Mouse (Mus musculus) limb, embryonic 10.5 days (tissue): ENCODE results near the gene Btg4. TPM values are rescaled to one million over a fixed set of nuclear protein-coding genes. Genes with fewer than 3 reads are reported as not detected.

Experiments used
- DNase-seq: peaks from one replicate; pipeline ENCODE4 v3.0.0-alpha.2; 2017; ENCODE audit warnings: low spot score
- H3K27ac ChIP-seq: fragments of 300-500 bp; sonication (generic); 2 replicates; pipeline ENCODE4 v1.5.1; 2016; ENCODE audit warnings: mild to moderate bottlenecking
- H3K27me3 ChIP-seq: fragments of 300-500 bp; sonication (generic); 2 replicates; pipeline ENCODE4 v1.6.1; 2016; ENCODE audit warnings: low read depth, mild to moderate bottlenecking; ENCODE audit not compliant: poor library complexity, severe bottlenecking
- H3K36me3 ChIP-seq: fragments of 300-500 bp; sonication (generic); 2 replicates; pipeline ENCODE4 v1.6.1; 2016; ENCODE audit warnings: mild to moderate bottlenecking, moderate library complexity
- H3K4me1 ChIP-seq: fragments of 300-500 bp; sonication (generic); 2 replicates; pipeline ENCODE4 v1.6.1; 2016
- H3K4me3 ChIP-seq: fragments of 300-500 bp; sonication (generic); 2 replicates; pipeline ENCODE4 v1.5.1; 2016; ENCODE audit warnings: mild to moderate bottlenecking, moderate library complexity
- H3K9me3 ChIP-seq: fragments of 300-500 bp; sonication (generic); replicated peaks from 2 replicates; pipeline ENCODE4 v1.6.1; 2016; ENCODE audit warnings: mild to moderate bottlenecking
- WGBS: fragments of 180-500 bp; shearing (Covaris S2); methylation state at CpG from one replicate; pipeline ENCODE4 v1.1.7; 2016; 5-methylcytosine and 5-hydroxymethylcytosine counted together
- polyA plus RNA-seq: library from polyadenylated mRNA; unstranded; fragments of >200 nt; fragmentation: Nextera tagmentation; extraction: Ambion mirVana; gene quantifications from 2 replicates; pipeline ENCODE4 v1.2.1, GENCODE M21; 2016

Gene Btg4
- polyA plus RNA-seq, 1 experiment from 2014 or later = not detected

DNA sequence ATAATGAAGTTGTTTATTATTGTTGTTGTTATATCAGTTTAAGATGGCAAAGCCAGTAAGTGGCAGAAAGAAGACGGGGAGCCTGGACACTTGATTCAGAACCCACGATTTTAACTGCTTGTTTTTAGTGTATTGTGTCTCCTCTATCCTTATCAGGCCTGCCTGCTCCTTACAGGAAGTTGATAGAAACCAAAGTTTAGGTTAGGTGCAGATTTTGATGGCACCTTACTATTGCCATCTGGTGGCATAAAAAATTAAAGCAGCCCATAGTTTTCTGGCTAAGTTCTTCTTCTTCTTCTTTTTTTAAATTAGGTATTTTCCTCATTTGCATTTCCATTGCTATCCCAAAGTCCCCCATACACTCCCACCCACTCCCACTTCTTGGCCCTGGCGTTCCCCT lies 8.5 kb upstream of the Btg4 start:
- H3K27ac ChIP-seq = no peak overlapping the region
- H3K4me1 ChIP-seq = peaks cover 3% of the 10 kb centered on the region; the same call in 1 of the 2 replicates
- no peak overlapping the region for H3K4me3 ChIP-seq
- 73% methylated on average over 3 of the region's 3 CpGs for WGBS
- no peak for DNase-seq
- no peaks in the 10 kb centered on the region for H3K27me3 ChIP-seq
- H3K9me3 ChIP-seq = no peaks in the 10 kb centered on the region
- H3K36me3 ChIP-seq = no peaks in the 10 kb centered on the region

DNA sequence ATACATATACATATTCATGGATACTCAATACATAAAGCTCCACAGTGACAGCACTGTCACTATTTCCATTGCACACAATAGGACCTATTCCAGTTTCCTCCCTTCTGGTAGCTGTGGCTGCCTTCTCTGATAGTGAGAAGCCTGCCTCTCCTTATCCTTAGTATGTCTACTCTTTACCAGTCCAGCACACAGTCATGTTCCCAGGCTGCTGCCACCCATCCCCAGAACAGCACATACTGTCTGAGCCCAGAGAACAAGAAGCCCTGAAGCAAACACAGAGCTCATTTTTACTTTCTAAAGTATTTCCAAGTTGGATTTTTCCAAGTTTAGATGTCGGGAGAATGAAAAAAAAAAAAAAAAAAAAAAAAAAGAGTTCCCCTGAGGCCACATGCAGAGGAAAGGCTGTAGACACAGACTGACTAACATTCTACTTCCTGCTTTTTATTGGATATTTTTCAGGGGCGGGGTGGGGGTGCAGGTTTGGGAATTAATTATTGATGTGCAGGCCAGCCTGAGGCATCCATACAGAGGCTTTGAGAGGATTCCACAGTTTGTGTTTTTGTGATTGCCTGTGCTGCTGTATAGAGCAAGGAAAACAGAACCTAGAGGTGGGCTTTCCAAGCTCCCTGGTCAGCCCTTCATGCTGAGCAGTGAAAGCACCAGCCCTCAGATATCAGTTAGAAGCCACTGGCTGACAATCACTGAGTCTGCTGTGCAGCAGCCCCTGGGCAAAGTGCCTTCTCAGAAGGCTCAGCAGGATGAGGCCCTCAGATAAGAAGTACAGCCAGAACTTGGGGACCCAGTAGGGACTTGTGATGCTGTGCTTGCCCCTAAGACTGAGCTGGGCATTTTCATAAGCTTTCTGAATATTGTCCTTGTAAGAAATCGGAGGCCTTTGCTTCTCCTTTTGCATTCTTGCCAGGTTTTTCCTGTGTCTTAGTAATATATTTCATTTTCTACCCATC lies 4.1 kb upstream of the Btg4 start:
- no peaks in the 10 kb centered on the region for H3K27me3 ChIP-seq
- no peak for DNase-seq
- 75% methylated on average over 3 of the region's 3 CpGs for WGBS

GRCm38 (mm10) chr9:51058951-51059521 lies 1.7 kb upstream of the Btg4 start:
- Histone ChIP-seq H3K36me3 (no peaks in the 10 kb centered on the region), H3K27me3 (no peaks in the 10 kb centered on the region), H3K4me3 (no peak overlapping the region), H3K9me3 (no peaks in the 10 kb centered on the region), H3K27ac (no peak overlapping the region), H3K4me1 (peaks cover 3% of the 10 kb centered on the region; the same call in 1 of the 2 replicates)
- DNase-seq = no peak
- WGBS = 82% methylated on average over 4 of the region's 4 CpGs

More for the DNA sequence above, 4.1 kb upstream of the Btg4 start:
- no peaks in the 10 kb centered on the region for H3K36me3 ChIP-seq
- H3K27ac ChIP-seq = 0 out of 2 replicates have a peak overlapping the region, but pooled peaks have one; percentile 19
- H3K4me1 ChIP-seq = peaks cover 3% of the 10 kb centered on the region; the same call in 1 of the 2 replicates
- no peaks in the 10 kb centered on the region for H3K9me3 ChIP-seq
- no peak overlapping the region for H3K4me3 ChIP-seq

DNA sequence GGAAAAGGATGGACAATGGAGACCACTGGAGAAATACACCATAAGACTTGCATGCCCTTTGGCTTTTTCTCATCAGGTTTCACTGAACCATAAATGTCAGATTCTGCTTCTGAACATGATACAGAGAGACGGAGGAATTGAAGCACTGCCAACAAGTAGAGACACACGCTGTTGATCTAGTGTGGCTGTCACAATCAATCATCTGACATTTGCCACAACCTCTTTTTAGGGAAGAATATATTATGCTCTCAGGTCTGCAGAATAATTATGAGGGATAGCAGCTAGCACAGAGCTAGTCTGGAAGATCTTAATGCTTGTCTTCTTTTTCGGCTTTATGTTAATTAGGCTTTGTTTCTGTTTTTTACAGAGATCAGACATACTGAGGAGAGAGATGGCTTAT lies 7.5 kb downstream of the Btg4 start:
- Histone ChIP-seq H3K36me3 (no peaks in the 10 kb centered on the region), H3K4me1 (no peaks in the 10 kb centered on the region), H3K27ac (no peak overlapping the region), H3K27me3 (no peaks in the 10 kb centered on the region), H3K4me3 (no peak overlapping the region), H3K9me3 (no peaks in the 10 kb centered on the region)
- no peak for DNase-seq
- 70% methylated on average over 3 of the region's 3 CpGs for WGBS

DNA sequence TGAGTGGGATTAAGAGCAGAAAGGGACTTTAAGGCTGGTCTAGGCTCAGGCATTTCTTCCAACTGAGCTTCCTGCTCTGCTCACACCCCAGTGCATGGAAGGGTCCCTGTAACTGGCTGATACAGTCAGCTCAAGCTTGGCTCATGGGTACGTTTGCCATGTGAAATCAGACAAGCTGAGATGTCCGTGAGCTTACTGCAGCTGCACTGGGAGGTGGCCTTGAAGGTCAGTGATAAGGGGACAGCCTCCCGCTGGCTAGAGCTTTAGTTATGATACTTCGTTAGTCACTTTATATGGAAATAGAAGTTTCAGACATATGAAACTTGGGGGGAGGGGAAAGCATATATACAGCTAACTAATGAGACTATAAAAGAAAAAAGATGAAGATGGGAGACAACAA lies 10.1 kb downstream of the Btg4 start:
- H3K36me3 ChIP-seq = no peaks in the 10 kb centered on the region
- no peak overlapping the region for H3K4me3 ChIP-seq
- H3K27ac ChIP-seq = no peak overlapping the region
- WGBS = 85% methylated on average over 4 of the region's 4 CpGs
- no peaks in the 10 kb centered on the region for H3K9me3 ChIP-seq
- peaks cover 5% of the 10 kb centered on the region for H3K4me1 ChIP-seq
- H3K27me3 ChIP-seq = 0 out of 2 replicates have a peak, but pooled peaks cover 6% of the 10 kb centered on the region
- DNase-seq = no peak

GRCm38 (mm10) chr9:51075780-51076179 lies 15.1 kb downstream of the Btg4 start:
- H3K36me3 ChIP-seq = no peaks in the 10 kb centered on the region
- H3K27ac ChIP-seq = peak overlapping the region; percentile 42; the same call in 1 of the 2 replicates
- 0 out of 2 replicates have a peak, but pooled peaks cover 13% of the 10 kb centered on the region for H3K27me3 ChIP-seq
- H3K4me1 ChIP-seq = peaks cover 23% of the 10 kb centered on the region
- DNase-seq = peak; percentile 32
- no peaks in the 10 kb centered on the region for H3K9me3 ChIP-seq
- H3K4me3 ChIP-seq = peak overlapping the region; percentile 57
- WGBS = 26% methylated on average over 3 of the region's 3 CpGs

DNA sequence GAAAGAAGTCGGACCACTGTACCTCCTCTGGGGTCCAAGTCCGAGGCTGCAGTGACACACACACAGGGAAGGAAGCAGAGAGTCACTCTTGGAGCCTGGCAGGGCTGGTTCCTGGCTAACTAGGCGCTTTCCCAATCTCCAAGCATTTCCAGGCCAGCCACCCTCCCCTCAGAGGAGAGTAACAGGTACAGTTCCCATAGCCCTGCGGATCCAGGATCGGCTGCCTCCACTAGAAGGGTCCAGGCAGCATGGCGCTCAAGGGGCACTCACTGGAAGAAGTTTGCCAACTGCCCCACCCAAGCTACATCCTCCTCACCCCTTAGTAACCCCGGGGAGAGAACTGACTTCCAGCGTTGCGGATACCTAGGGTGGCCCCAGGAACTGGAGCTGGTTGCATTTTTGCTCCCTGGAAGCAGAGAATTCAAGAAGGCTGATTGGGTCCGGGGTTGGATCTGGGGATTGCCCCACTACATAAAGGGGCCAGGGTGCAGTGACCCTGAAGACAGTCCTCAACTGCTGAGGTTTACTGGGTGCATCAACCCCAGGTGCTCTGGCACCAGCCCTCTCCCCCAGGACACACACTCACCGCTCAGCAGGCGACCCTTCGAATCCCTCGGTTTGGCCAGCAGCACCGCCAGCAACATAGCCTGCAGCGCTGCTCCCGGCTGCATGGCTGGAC lies 15.7 kb downstream of the Btg4 start:
- peak; percentile 56 for DNase-seq
- peak overlapping the region; percentile 57 for H3K4me3 ChIP-seq
- H3K4me1 ChIP-seq = peaks cover 23% of the 10 kb centered on the region
- H3K27me3 ChIP-seq = 0 out of 2 replicates have a peak, but pooled peaks cover 13% of the 10 kb centered on the region
- H3K9me3 ChIP-seq = no peaks in the 10 kb centered on the region
- peak overlapping the region; percentile 51 for H3K27ac ChIP-seq
- no peaks in the 10 kb centered on the region for H3K36me3 ChIP-seq
- under 1% methylated on average over 17 of the region's 17 CpGs for whole genome bisulfite sequencing

- Histone ChIP-seq H3K27ac (peak within 1 kb of the TSS; percentile 51), H3K36me3 (no peaks in the 10 kb centered on the region), H3K9me3 (no peaks in the 10 kb centered on the region), H3K4me1 (peaks cover 23% of the 10 kb centered on the region), H3K4me3 (peak within 1 kb of the TSS; percentile 57), H3K27me3 (0 out of 2 replicates have a peak, but pooled peaks cover 13% of the 10 kb centered on the region)
- DNase-seq = peak; percentile 79
- WGBS = under 1% methylated on average over 14 of the region's 14 CpGs
These were observed 16.2 kb downstream of the Btg4 start, which contains the start of gene Layn for GRCm38 (mm10) chr9:51076979-51077315. TSS of gene Layn (minus strand) at chr9:51077094.

GRCm38 (mm10) chr9:51081614-51082013 lies 20.9 kb downstream of the Btg4 start:
- DNase-seq = no peak
- Histone ChIP-seq H3K9me3 (no peaks in the 10 kb centered on the region), H3K4me3 (no peak overlapping the region), H3K27ac (no peak overlapping the region), H3K4me1 (peaks cover 10% of the 10 kb centered on the region), H3K36me3 (no peaks in the 10 kb centered on the region), H3K27me3 (0 out of 2 replicates have a peak, but pooled peaks cover 7% of the 10 kb centered on the region)
- 85% methylated on average over 5 of the region's 5 CpGs for WGBS

- no peak overlapping the region for H3K27ac ChIP-seq
- H3K4me3 ChIP-seq = no peak overlapping the region
- H3K27me3 ChIP-seq = no peaks in the 10 kb centered on the region
- no peaks in the 10 kb centered on the region for H3K36me3 ChIP-seq
- H3K9me3 ChIP-seq = no peaks in the 10 kb centered on the region
- H3K4me1 ChIP-seq = no peaks in the 10 kb centered on the region
- no peak for DNase-seq
- 66% methylated on average over 5 of the region's 5 CpGs for WGBS
These were observed 33.0 kb downstream of the Btg4 start for GRCm38 (mm10) chr9:51093697-51094096.

DNA sequence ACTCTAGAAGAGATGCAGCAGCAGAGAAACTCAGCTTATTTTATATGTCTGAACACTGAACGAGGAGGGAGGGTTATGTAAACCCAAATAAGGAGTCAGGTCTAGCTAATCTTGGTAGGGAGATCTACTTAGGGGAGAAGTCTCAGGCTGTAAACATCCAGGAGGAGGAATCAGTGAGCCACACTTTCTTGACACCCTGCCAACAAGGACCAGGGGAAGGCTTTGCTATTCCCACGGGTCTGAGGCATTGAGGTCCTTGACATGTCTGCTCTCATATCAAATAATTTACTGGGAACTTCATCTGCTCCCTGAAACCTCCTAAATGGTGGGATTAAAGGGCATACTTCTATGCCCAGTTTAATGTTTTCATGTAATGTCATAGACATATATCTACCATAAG lies 35.6 kb downstream of the Btg4 start:
- H3K27ac ChIP-seq = no peak overlapping the region
- H3K9me3 ChIP-seq = no peaks in the 10 kb centered on the region
- 69% methylated on average over 2 of the region's 2 CpGs for WGBS

GRCm38 (mm10) chr9:51101756-51102425 lies 41.2 kb downstream of the Btg4 start, which contains the start of gene 4833427G06Rik:
TSS of gene 4833427G06Rik (minus strand) at chr9:51102078.
- Histone ChIP-seq H3K27me3 (peaks cover 26% of the 10 kb centered on the region), H3K9me3 (no peaks in the 10 kb centered on the region), H3K4me1 (peaks cover 25% of the 10 kb centered on the region), H3K36me3 (no peaks in the 10 kb centered on the region), H3K27ac (no peak within 1 kb of the TSS), H3K4me3 (peak within 1 kb of the TSS; percentile 71)
- DNase-seq = peak; percentile 76
- 8% methylated on average over 27 of the region's 27 CpGs for WGBS

More for the DNA sequence above, 35.6 kb downstream of the Btg4 start:
- H3K27me3 ChIP-seq = peaks cover 13% of the 10 kb centered on the region; the same call in 1 of the 2 replicates
- H3K36me3 ChIP-seq = no peaks in the 10 kb centered on the region
- H3K4me1 ChIP-seq = no peaks in the 10 kb centered on the region
- H3K4me3 ChIP-seq = no peak overlapping the region
- no peak for DNase-seq
